Mouse (Mus musculus) CH12.LX (cell line): ENCODE results near the gene Fam213b.
A peak's percentile ranks its signal among the peaks of the same experiment; 100 is the strongest.

Experiments used
- CHD1 ChIP-seq: IDR thresholded peaks from 2 replicates; pipeline ENCODE4 v1.6.1; 2012; ENCODE audit warnings: low read depth, low read length, improper control_type of control experiment, inconsistent platforms
- CTCF ChIP-seq, 2 experiments: IDR thresholded peaks in 1 of 2; conservative IDR thresholded peaks in 1 of 2; 2 replicates each; pipeline ENCODE4 v1.5.1; 2011 to 2012; ENCODE audit warnings: low read depth in 2 of 2, low read length in 2 of 2, improper control_type of control experiment in 1 of 2, inconsistent platforms in 1 of 2, mild to moderate bottlenecking in 1 of 2, moderate library complexity in 1 of 2
- EP300 ChIP-seq: IDR thresholded peaks from 2 replicates; pipeline ENCODE4 v1.6.1; 2011; ENCODE audit warnings: low read length, improper control_type of control experiment
- MEF2A ChIP-seq: IDR thresholded peaks from 2 replicates; pipeline ENCODE4 v1.6.1; 2014; ENCODE audit warnings: low read depth, mild to moderate bottlenecking, inconsistent platforms, low read length, improper control_type of control experiment, borderline replicate concordance
- TCF12 ChIP-seq: IDR thresholded peaks from 2 replicates; pipeline ENCODE4 v1.6.1; 2014; ENCODE audit warnings: low read depth, mild to moderate bottlenecking, inconsistent platforms, low read length, improper control_type of control experiment

DNA sequence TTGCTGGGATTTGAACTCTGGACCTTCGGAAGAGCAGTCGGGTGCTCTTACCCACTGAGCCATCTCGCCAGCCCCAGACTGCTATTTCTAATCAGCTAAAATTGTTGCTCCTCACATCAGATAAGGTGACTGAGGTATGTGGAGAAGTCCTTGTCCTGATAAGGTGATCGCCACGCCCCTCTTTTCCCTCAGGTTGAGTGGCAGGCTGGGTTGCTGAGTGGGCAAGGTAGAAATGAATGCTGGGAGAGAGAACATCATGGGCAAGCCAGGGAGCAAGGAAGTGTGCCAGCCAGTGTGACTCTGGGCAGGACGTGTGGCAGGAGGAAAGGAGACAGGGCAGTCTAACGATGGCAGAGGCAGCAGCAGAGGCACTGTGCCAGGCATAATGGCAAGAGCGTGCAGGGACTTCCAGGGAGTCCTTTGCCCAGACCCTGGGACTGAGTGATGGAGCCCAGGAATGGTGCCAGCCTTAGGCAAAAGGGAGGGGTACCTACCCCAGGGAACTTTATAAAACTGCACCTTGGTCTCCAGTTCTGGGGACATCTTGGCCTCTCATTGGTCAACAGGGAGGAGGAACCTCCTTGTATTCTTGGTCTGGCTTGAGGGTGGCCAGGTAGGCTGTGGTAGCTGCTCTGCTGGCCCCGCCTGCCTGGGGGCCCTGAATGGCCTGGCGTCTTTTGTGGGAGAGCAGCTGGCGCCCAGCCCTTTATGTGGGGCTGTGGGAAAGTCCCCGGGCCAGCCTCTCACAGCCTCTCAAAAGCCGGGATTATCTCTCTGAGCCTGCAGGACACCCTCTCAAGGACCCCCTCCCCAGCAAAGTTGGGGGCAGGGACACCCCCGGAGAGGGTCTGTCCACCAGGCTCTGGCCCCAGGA lies 49.4 kb upstream of the Fam213b start:
- TF ChIP-seq EP300: no peak
- TF ChIP-seq MEF2A: no peak
- TF ChIP-seq CTCF (conservative IDR thresholded peaks at IDR 0.05 in 1 of 2, IDR thresholded peaks at IDR 0.05 in 1 of 2; ENCODE audit: low read depth in 2 of 2, low read length in 2 of 2): no peak
- TF ChIP-seq CHD1: no peak
- TF ChIP-seq TCF12: 0 out of 2 replicates have a peak, but pooled peaks have one; percentile 37
